Mouse (Mus musculus) v-Abl transformed pro-B cells (cell line): ENCODE results near the gene Tedc2.

ENCODE experiments used
- in situ Hi-C, 2 experiments: fragments of 400-800 bp; cut with MboI; formaldehyde crosslinking; loops; one replicate each; pipeline ENCODE4 v1.15.1; 2025; ENCODE audit not compliant: unreplicated experiment in 2 of 2

Gene Tedc2

DNA sequence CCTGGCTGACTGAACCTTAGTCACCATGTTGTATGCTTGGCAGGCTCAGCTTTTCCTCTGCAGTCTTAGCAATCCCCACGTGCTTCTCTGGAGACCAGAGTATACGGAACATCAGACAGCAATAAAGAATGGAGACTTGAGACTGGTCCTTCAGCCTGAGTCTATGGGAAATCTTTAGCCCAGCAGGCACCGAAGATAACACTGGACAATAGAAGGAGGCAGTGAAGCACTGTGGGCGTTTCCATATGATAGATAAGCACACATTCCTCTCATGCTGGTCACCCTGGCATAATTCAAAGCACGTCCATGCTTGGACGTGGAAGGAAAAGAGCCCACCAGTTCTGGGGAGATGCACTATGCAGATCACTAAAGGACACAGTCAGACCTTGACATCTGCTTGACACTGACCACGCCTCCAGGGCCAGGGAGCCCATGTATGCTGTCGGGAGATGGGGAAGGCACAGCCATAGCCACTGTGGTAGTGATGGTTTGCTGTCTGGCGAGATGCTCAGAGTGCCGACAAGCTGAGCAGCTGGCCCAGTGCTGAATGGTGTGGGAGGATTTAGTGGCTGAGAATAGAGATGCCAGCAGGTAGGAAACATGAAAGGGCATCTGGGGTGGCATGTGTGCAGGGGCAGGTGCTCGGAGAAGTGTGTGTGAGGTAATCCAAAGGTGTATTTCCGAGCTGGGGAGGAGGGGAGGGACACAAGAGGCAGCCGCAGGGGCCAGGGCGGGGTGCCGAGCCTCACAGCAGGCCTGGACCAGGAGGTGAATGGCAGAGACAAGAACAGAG, 23.4 kb downstream of the Tedc2 start:
- in situ Hi-C loops: no loop called here

DNA sequence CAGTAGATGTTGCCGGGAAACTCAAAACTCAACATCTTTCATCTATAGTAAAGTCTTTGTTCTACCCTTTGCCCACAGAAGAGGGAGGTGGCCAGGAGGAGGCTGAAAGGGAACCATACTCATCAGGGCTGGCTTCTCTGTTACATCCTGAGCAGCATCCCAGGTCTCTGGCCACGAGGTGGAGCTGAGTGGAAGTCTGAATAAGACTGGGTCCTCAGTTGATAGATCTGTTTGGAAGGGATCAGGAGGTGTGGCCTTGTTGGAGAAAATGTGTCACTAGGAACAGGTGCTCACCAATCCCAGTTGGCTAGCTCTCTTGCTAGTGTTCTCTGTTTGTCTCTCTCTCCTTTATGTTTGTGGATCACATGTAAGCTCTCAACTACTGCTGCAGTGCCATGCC, 25.3 kb downstream of the Tedc2 start:
- in situ Hi-C loops: no loop called here

DNA sequence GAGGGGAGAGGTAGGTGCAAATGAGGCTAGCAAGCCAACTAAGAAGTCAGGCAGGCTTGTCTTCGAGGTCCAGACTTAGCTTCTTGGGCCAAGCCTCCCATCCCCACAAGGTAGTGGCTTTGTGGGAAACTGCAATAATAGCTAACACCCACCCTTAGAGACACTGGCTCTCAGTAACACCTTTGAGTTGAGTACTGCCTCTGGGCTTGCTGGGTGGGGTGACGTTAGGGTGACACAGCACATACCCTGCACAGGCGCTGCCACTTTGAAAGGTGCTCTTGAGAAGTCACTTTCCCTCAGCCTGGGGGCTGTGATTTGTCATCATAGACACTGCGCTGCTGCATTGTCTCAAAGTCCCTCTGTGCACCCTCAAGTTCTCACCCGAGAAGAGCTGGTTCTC, 26.9 kb downstream of the Tedc2 start:
- in situ Hi-C loops: no loop called here

DNA sequence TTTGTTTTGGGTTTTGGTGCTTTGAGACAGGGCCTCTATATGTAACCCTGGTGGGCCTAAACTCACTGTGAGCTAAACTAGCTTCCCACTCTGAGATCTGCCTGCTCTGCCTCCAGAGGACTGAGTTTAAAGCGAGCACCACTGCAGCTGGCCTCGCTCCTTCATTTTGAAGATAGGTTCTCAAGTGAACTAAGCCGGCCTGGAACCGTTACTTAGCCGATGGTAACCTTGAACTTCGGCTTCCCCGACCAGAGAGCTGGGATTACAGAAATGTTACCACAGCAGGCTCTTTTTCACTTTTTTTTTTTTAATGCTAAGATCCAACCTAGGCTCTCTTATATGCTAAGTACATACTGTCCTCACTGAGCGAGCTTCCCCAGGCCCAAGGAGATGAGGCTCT, 27.4 kb downstream of the Tedc2 start:
- in situ Hi-C loops: no loop called here

GRCm38 (mm10) chr17:24192848-24193247, 27.8 kb downstream of the Tedc2 start:
- in situ Hi-C loops: no loop called here

- in situ Hi-C loops: no loop called here
Observed at GRCm38 (mm10) chr17:24191481-24191880, 29.2 kb downstream of the Tedc2 start.

DNA sequence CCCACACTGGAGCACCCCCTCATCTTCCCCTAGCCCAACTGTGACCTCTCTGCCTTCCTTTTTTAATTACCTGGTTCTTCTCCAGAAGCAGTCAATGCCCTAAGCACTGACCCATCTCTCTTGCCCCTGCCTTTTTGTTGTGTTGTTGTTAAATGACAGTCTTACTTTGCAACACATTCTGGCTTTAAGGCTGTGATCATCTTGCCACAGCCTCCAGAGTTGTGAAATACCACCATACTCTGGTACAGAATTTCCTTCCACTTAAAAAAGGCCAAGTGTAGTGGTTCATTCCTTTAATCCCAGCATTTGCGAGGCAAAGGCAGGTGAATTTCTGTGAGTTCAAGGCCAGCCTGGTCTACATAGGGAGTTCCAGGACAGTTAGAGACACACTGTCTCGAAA, 29.7 kb downstream of the Tedc2 start:
- in situ Hi-C loops: no loop called here

GRCm38 (mm10) chr17:24174259-24174658, 46.4 kb downstream of the Tedc2 start:
- in situ Hi-C loops: loop anchor here (5.0 to 10.0 kb wide), 4 partner anchors 68 to 268 kb away; partner anchors contain the start of genes Ccnf (in 1 of the 2) and Dnase1l2 (in 1 of the 2)

DNA sequence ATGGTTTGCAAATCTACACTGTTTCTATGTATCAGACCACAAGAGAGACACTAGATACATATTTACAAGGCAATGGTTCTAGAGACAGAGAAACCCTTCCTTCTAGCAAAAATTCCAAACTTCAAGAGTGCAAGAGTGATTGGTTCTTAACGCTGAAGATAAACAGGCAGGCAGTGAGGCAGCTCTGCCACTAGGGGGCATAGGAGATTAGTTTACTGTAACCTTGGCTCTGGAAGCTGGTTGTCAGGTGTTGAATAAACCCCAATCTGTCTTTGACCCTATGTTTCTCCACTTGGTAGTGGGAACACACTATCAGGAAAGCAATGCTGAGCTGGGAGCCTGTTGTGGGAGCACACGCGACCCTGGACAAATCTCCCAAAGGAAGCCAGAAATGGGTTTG, 47.2 kb downstream of the Tedc2 start:
- in situ Hi-C loops: loop anchor here (5.0 to 10.0 kb wide), 4 partner anchors 69 to 269 kb away; partner anchors contain the start of genes Ccnf (in 1 of the 2) and Dnase1l2 (in 1 of the 2)

DNA sequence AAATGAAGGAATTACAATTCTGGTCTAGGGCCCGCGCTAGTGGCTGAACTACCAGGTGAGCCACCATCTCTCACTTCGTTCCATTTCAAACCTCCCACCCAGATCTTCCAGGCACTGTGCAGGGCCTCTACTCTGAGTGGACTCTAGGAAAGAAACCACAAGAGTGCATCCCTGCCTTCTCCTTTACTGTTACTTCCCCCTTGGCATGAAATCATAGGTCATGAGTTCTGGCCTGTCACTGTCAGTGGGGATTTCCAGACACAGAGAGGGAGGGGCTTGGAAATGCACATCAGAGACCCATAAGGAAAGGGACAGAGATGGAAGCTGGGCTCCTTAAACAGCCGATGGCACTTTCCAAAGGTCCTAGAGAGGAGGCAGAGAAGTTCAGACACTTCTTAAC, 48.9 kb downstream of the Tedc2 start:
- in situ Hi-C loops: loop anchor here (5.0 to 10.0 kb wide), 4 partner anchors 71 to 271 kb away; partner anchors contain the start of genes Ccnf (in 1 of the 2) and Dnase1l2 (in 1 of the 2)

- in situ Hi-C loops: loop anchor here (5.0 to 10.0 kb wide), 4 partner anchors 72 to 272 kb away; partner anchors contain the start of genes Ccnf (in 1 of the 2) and Dnase1l2 (in 1 of the 2)
Observed at GRCm38 (mm10) chr17:24170729-24171128, 49.9 kb downstream of the Tedc2 start.

DNA sequence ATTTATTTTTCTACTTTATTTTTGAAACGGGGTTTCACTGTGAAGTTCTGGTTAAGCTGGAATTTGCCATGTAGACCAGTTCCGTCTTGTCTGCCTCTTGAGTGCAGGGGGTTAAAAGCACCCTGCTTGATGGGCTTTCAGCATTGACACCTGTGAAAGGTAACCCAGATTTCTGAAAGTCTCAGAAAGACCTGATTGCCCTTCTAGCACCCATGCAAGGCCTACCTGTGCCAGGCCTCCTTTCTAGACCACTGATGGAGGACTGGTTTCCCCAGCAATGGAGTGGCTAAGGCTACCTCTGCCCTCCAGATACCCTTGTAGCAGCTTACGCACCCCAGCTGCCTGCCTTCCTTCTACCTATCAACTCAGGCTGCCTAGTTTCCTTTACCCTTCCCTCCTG, 50.5 kb downstream of the Tedc2 start:
- in situ Hi-C loops: loop anchor here (5.0 to 10.0 kb wide), 4 partner anchors 72 to 272 kb away; partner anchors contain the start of genes Ccnf (in 1 of the 2) and Dnase1l2 (in 1 of the 2)

- in situ Hi-C loops: loop anchor here (5.0 to 10.0 kb wide), 4 partner anchors 73 to 273 kb away; partner anchors contain the start of genes Ccnf (in 1 of the 2) and Dnase1l2 (in 1 of the 2)
Observed at GRCm38 (mm10) chr17:24169317-24170065, 51.2 kb downstream of the Tedc2 start, which contains the start of gene Atp6v0c. Gene Atp6v0c, minus strand, starts transcription at chr17:24169702.

- in situ Hi-C loops: no loop called here
Observed at GRCm38 (mm10) chr17:24168590-24169277, 51.9 kb downstream of the Tedc2 start.

- in situ Hi-C loops: no loop called here
Observed at GRCm38 (mm10) chr17:24167891-24168505, 52.7 kb downstream of the Tedc2 start.

GRCm38 (mm10) chr17:24167120-24167519, 53.5 kb downstream of the Tedc2 start:
- in situ Hi-C loops: no loop called here
